ENCODE assay signal across 8 mouse cellular contexts in genomic region chr5:4756001-4756681, GRCm38 (mm10). TPM values are rescaled to one million over a fixed set of nuclear protein-coding genes. Genes with fewer than 3 reads are reported as not detected.
A peak's percentile ranks its signal among the peaks of the same experiment; 100 is the strongest.
DNase-seq lines count a peak whose midpoint lies in the region; ATAC-seq and TF ChIP-seq lines count a peak whose summit lies in the region.

No protein-coding gene starts in this region.

- 4% methylated on average over 42 of the region's 43 CpGs for WGBS in embryonic facial prominence, embryonic 14.5 days
- 4% methylated on average over 43 of the region's 43 CpGs for WGBS in heart, postnatal 0 days
- 3% methylated on average over 43 of the region's 43 CpGs for WGBS in lung, embryonic 16.5 days

- peak overlapping the region; percentile 89 for H3K4me3 ChIP-seq in embryonic facial prominence, embryonic 14.5 days (ENCODE audit: low read depth, low read length)
- H3K4me3 ChIP-seq in heart, postnatal 0 days (ENCODE audit: low read depth, low read length) = peak overlapping the region; percentile 91
- H3K4me3 ChIP-seq in lung, embryonic 16.5 days (ENCODE audit: low read length) = peak overlapping the region; percentile 86

- peaks cover 12% of the 10 kb centered on the region for H3K4me1 ChIP-seq in embryonic facial prominence, embryonic 14.5 days (ENCODE audit: control insufficient read depth, insufficient read depth, low read length)
- H3K4me1 ChIP-seq in heart, postnatal 0 days (ENCODE audit: control insufficient read depth, insufficient read depth) = peaks cover 21% of the 10 kb centered on the region
- H3K4me1 ChIP-seq in lung, embryonic 16.5 days (replicated peaks; ENCODE audit: control insufficient read depth, insufficient read depth, low read length) = peaks cover 9% of the 10 kb centered on the region; the same call in 1 of the 2 replicates

- H3K9ac ChIP-seq in embryonic facial prominence, embryonic 14.5 days (ENCODE audit: low read depth, low read length) = peak overlapping the region; percentile 95
- H3K9ac ChIP-seq in heart, postnatal 0 days (replicated peaks; ENCODE audit: low read depth, low read length) = peak overlapping the region; percentile 95
- peak overlapping the region; percentile 93 for H3K9ac ChIP-seq in lung, embryonic 16.5 days (ENCODE audit: low read length)

- peak; percentile 18 for DNase-seq in ovary, postnatal 10 days (ENCODE audit: low spot score)
- DNase-seq in ovary, adult 18-20 months (ENCODE audit: low spot score) = no peak
- peak; percentile 46 for DNase-seq in embryonic facial prominence, embryonic 14.5 days (ENCODE audit: low spot score)
- DNase-seq in heart, postnatal 0 days (ENCODE audit: low spot score) = peak; percentile 26
- DNase-seq in kidney, postnatal 36 days = peak; percentile 30 to 67
- peak; percentile 50 for DNase-seq in right cerebral cortex, postnatal 14 days
- DNase-seq in spleen, adult 18-20 months = no peak

- no peak for ATAC-seq in embryonic facial prominence, embryonic 14.5 days (ENCODE audit: low read depth)
- no peak for ATAC-seq in heart, postnatal 0 days (ENCODE audit: insufficient read depth, low read depth)
- ATAC-seq in lung, embryonic 16.5 days (ENCODE audit: low read depth) = no peak

- peak overlapping the region; percentile 98 for H3K27ac ChIP-seq in embryonic facial prominence, embryonic 14.5 days (replicated peaks; ENCODE audit: low read depth, low read length)
- H3K27ac ChIP-seq in heart, postnatal 0 days (ENCODE audit: low read depth) = 0 out of 2 replicates have a peak overlapping the region, but pooled peaks have one; percentile 97
- peak overlapping the region; percentile 99 for H3K27ac ChIP-seq in lung, embryonic 16.5 days (ENCODE audit: low read length)

- no peaks in the 10 kb centered on the region for H3K27me3 ChIP-seq in embryonic facial prominence, embryonic 14.5 days (replicated peaks; ENCODE audit: control insufficient read depth, insufficient read depth, low read length)
- peaks cover 5% of the 10 kb centered on the region; the same call in 1 of the 2 replicates for H3K27me3 ChIP-seq in heart, postnatal 0 days (ENCODE audit: control insufficient read depth, insufficient read depth, low read length)
- no peaks in the 10 kb centered on the region for H3K27me3 ChIP-seq in lung, embryonic 16.5 days (ENCODE audit: control insufficient read depth, insufficient read depth, low read depth, low read length)

- no peak for TF ChIP-seq EP300 in heart, postnatal 0 days (IDR thresholded peaks at IDR 0.05; ENCODE audit: low read depth)

- peak overlapping the region; percentile 94 for H3K4me2 ChIP-seq in embryonic facial prominence, embryonic 14.5 days (ENCODE audit: low read depth, low read length)
- H3K4me2 ChIP-seq in heart, postnatal 0 days (ENCODE audit: low read depth, low read length) = peak overlapping the region; percentile 81
- H3K4me2 ChIP-seq in lung, embryonic 16.5 days (ENCODE audit: low read depth, low read length) = peak overlapping the region; percentile 71

- no peaks in the 10 kb centered on the region for H3K36me3 ChIP-seq in embryonic facial prominence, embryonic 14.5 days (ENCODE audit: control insufficient read depth, insufficient read depth, low read length)
- peaks cover 5% of the 10 kb centered on the region; the same call in 1 of the 2 replicates for H3K36me3 ChIP-seq in heart, postnatal 0 days (replicated peaks; ENCODE audit: control insufficient read depth, insufficient read depth, low read length)
- peaks cover 2% of the 10 kb centered on the region; the same call in 1 of the 2 replicates for H3K36me3 ChIP-seq in lung, embryonic 16.5 days (ENCODE audit: control insufficient read depth, insufficient read depth, low read length)

- no peaks in the 10 kb centered on the region for H3K9me3 ChIP-seq in embryonic facial prominence, embryonic 14.5 days (ENCODE audit: control insufficient read depth, low read length)
- no peaks in the 10 kb centered on the region for H3K9me3 ChIP-seq in heart, postnatal 0 days (replicated peaks; ENCODE audit: control insufficient read depth, low read length)
- H3K9me3 ChIP-seq in lung, embryonic 16.5 days (ENCODE audit: control insufficient read depth, low read length) = no peaks in the 10 kb centered on the region

- no peak for TF ChIP-seq CTCF in heart, postnatal 0 days (IDR thresholded peaks at IDR 0.05; ENCODE audit: low read depth)

RNA-seq across cellular contexts. Expression of gene Fzd1, which starts 1.7 kb away (rescaled TPM):
- 29.6 and 31.8 TPM in 2 replicates for polyA plus RNA-seq in embryonic facial prominence, embryonic 14.5 days (2014; fragmentation: Nextera tagmentation; extraction: Ambion mirVana)
- 31.8 and 40.2 TPM in 2 replicates for total RNA-seq in heart, postnatal 0 days (2014; rRNA removed; ENCODE audit: low replicate concordance)
- 6.1 and 7.9 TPM in 2 replicates for polyA plus RNA-seq in heart, postnatal 0 days (2015; fragmentation: Nextera tagmentation; extraction: Ambion mirVana)
- polyA plus RNA-seq in lung, embryonic 16.5 days (2015; fragmentation: Nextera tagmentation; extraction: Ambion mirVana) = 27.1 and 27.5 TPM in 2 replicates

Comparison
In these comparisons a context has a peak if more than half of its experiments do, and no peak if none do; other contexts are left out.
1. DNase-seq: peak in ovary, postnatal 10 days (single experiment), embryonic facial prominence, embryonic 14.5 days (single experiment), heart, postnatal 0 days (single experiment), kidney, postnatal 36 days (2 of 2) and right cerebral cortex, postnatal 14 days (single experiment); none in ovary, adult 18-20 months (single experiment) and spleen, adult 18-20 months (0 of 2).
2. Peak in every context shown above with its lines, with median percentiles within 50 percentile points of each other: H3K27ac ChIP-seq, H3K4me2 ChIP-seq, H3K4me3 ChIP-seq and H3K9ac ChIP-seq.